Mouse (Mus musculus) liver, adult 2 months (tissue): ENCODE data around the gene Npnt.

Source experiments
- CTCF ChIP-seq: fragments of 200-500 bp; IDR thresholded peaks from 2 replicates; pipeline ENCODE4 v1.5.1; 2011; ENCODE audit warnings: low read depth, low read length, control low read depth
- POLR2A ChIP-seq: fragments of 200-500 bp; IDR thresholded peaks from 2 replicates; pipeline ENCODE4 v1.6.1; 2011; ENCODE audit warnings: low read length, control low read depth; ENCODE audit not compliant: insufficient read depth; ENCODE audit errors: extremely low read depth

GRCm38 (mm10) chr3:132995172-132995903 lies 45.2 kb upstream of the Npnt start:
- TF ChIP-seq POLR2A (no peak), CTCF (no peak)
